Mouse (Mus musculus) T-helper 2 cell (primary cell): ENCODE measurements at regions not wholly inside any gene's neighbourhood (a gene's known extent, or its start where the extent isn't known, plus 50 kb on each side); places are given as distances from the start of the nearest gene placed in this dataset.

Source experiments
- in situ Hi-C: fragments of 300-600 bp; cut with MboI, MseI; formaldehyde crosslinking; loops from one replicate; pipeline ENCODE4 v1.15.1; 2025; ENCODE audit warnings: high pct_unique_total_duplicates

GRCm38 (mm10) chr2:108584799-108585198 lies 695.7 kb upstream of the Kif18a start:
- in situ Hi-C loops, result no loop called here

GRCm38 (mm10) chr2:108593555-108593954 lies 687.0 kb upstream of the Kif18a start:
- in situ Hi-C loops, result no loop called here

GRCm38 (mm10) chr2:108600346-108600745 lies 680.2 kb upstream of the Kif18a start:
- in situ Hi-C loops, result no loop called here

- in situ Hi-C loops, result no loop called here
These were observed 661.0 kb upstream of the Kif18a start for GRCm38 (mm10) chr2:108619580-108619979.

GRCm38 (mm10) chr2:108622367-108623162 lies 658.0 kb upstream of the Kif18a start:
- in situ Hi-C loops, result no loop called here

GRCm38 (mm10) chr2:108635644-108636043 lies 644.9 kb upstream of the Kif18a start:
- in situ Hi-C loops, result no loop called here

GRCm38 (mm10) chr2:108660697-108661388 lies 619.7 kb upstream of the Kif18a start:
- in situ Hi-C loops, result no loop called here

- in situ Hi-C loops, result no loop called here
These were observed 602.7 kb upstream of the Kif18a start for GRCm38 (mm10) chr2:108677777-108678380.

GRCm38 (mm10) chr2:108681574-108681973 lies 599.0 kb upstream of the Kif18a start:
- in situ Hi-C loops, result no loop called here

GRCm38 (mm10) chr2:108686019-108686743 lies 594.4 kb upstream of the Kif18a start:
- in situ Hi-C loops, result no loop called here

- in situ Hi-C loops, result no loop called here
These were observed 590.4 kb upstream of the Kif18a start for GRCm38 (mm10) chr2:108690091-108690490.

GRCm38 (mm10) chr2:108691156-108692007 lies 589.2 kb upstream of the Kif18a start:
- in situ Hi-C loops, result no loop called here

- in situ Hi-C loops, result no loop called here
These were observed 579.2 kb upstream of the Kif18a start for GRCm38 (mm10) chr2:108701308-108701707.

GRCm38 (mm10) chr2:108707856-108708855 lies 572.4 kb upstream of the Kif18a start:
- in situ Hi-C loops, result no loop called here

GRCm38 (mm10) chr2:108742079-108742478 lies 538.5 kb upstream of the Kif18a start:
- in situ Hi-C loops, result no loop called here

GRCm38 (mm10) chr2:108743511-108743910 lies 537.0 kb upstream of the Kif18a start:
- in situ Hi-C loops, result no loop called here

GRCm38 (mm10) chr2:108744797-108745196 lies 535.7 kb upstream of the Kif18a start:
- in situ Hi-C loops, result no loop called here

- in situ Hi-C loops, result no loop called here
These were observed 526.9 kb upstream of the Kif18a start for GRCm38 (mm10) chr2:108753494-108754225.

- in situ Hi-C loops, result no loop called here
These were observed 524.7 kb upstream of the Kif18a start for GRCm38 (mm10) chr2:108755821-108756220.
